Comparison of ENCODE assay signal across 32 mouse cellular contexts in the genomic region with DNA sequence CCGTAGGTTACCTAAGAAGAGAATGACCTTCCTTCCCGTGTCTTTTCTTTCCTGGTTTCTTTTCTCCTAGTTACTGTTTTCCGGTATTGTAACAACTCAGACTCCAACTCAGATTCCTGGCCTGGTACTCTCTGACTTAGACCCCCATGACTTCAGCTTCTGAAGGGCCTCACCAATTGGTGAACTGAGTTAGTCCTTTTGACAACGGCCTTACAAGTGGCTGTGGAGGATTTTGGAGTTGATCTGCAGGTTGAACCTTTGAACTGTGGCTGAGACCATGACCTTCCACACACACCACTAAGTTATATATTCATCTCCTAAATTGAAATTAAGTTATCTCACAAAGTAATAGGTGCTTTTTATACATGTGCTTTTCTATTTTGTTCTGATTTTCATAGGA. TPM values are rescaled to one million over a fixed set of nuclear protein-coding genes. Genes with fewer than 3 reads are reported as not detected.
"Had no signal": no experiment of that assay in that cellular context is flagged by ENCODE, and none has a peak within 500 bp of the region (broad histone marks: within the 10 kb centered on the region; RNA-seq: fewer than 3 reads in every experiment).

No protein-coding gene starts in this region.

- H3K36me3 ChIP-seq: embryonic facial prominence, embryonic 10.5 days; embryonic facial prominence, embryonic 12.5 days; embryonic facial prominence, embryonic 13.5 days; embryonic facial prominence, embryonic 15.5 days; forebrain, embryonic 10.5 days; forebrain, embryonic 12.5 days; forebrain, embryonic 15.5 days had no signal

- ATAC-seq: forebrain, embryonic 13.5 days; forebrain, embryonic 14.5 days; forebrain, embryonic 15.5 days; forebrain, postnatal 0 days had no signal

- H3K27ac ChIP-seq: embryonic facial prominence, embryonic 10.5 days; embryonic facial prominence, embryonic 12.5 days; embryonic facial prominence, embryonic 13.5 days; embryonic facial prominence, embryonic 15.5 days; forebrain, embryonic 10.5 days; forebrain, embryonic 12.5 days; forebrain, embryonic 13.5 days; forebrain, embryonic 15.5 days; gastrocnemius, adult 2 months; heart, adult 2 months had no signal

- H3K4me3 ChIP-seq: embryonic facial prominence, embryonic 10.5 days; embryonic facial prominence, embryonic 12.5 days; embryonic facial prominence, embryonic 13.5 days; embryonic facial prominence, embryonic 15.5 days; erythroblast, embryonic 14.5 days; forebrain, embryonic 10.5 days; forebrain, embryonic 12.5 days; forebrain, embryonic 13.5 days; forebrain, embryonic 15.5 days; gastrocnemius, adult 2 months; heart, adult 2 months had no signal

- H3K4me1 ChIP-seq: embryonic facial prominence, embryonic 10.5 days; embryonic facial prominence, embryonic 12.5 days; embryonic facial prominence, embryonic 13.5 days; embryonic facial prominence, embryonic 15.5 days; forebrain, embryonic 10.5 days; forebrain, embryonic 12.5 days; forebrain, embryonic 13.5 days; forebrain, embryonic 15.5 days had no signal

- DNase-seq: cerebellum, adult 2 months; cerebellum, adult 8-10 months; cerebellum, adult 9-10 months; cerebellum, adult 9-11 months; cerebellum, postnatal 10 days; cerebellum, postnatal 14 days; cerebellum, postnatal 25 days; cerebellum, postnatal 36 days; embryo, embryonic 11 days; forebrain, postnatal 0 days; gastrocnemius, adult 2 months; gastrocnemius, postnatal 10 days; gastrocnemius, postnatal 14 days; gastrocnemius, postnatal 25 days; gastrocnemius, postnatal 36 days; heart, adult 18-20 months; heart, adult 2 months had no signal

- H3K4me2 ChIP-seq: embryonic facial prominence, embryonic 12.5 days; embryonic facial prominence, embryonic 13.5 days; embryonic facial prominence, embryonic 15.5 days; forebrain, embryonic 12.5 days; forebrain, embryonic 13.5 days; forebrain, embryonic 15.5 days had no signal

- H3K9me3 ChIP-seq: embryonic facial prominence, embryonic 10.5 days; embryonic facial prominence, embryonic 12.5 days; embryonic facial prominence, embryonic 13.5 days; embryonic facial prominence, embryonic 15.5 days; forebrain, embryonic 10.5 days; forebrain, embryonic 12.5 days; forebrain, embryonic 13.5 days; forebrain, embryonic 15.5 days had no signal

- H3K9ac ChIP-seq: embryonic facial prominence, embryonic 12.5 days; embryonic facial prominence, embryonic 13.5 days; embryonic facial prominence, embryonic 15.5 days; forebrain, embryonic 12.5 days; forebrain, embryonic 13.5 days; forebrain, embryonic 15.5 days; forebrain, postnatal 0 days had no signal

- H3K27me3 ChIP-seq: embryonic facial prominence, embryonic 12.5 days; embryonic facial prominence, embryonic 13.5 days; embryonic facial prominence, embryonic 15.5 days; forebrain, embryonic 12.5 days; forebrain, embryonic 15.5 days had no signal

RNA-seq across cellular contexts. Expression of a gene that starts 11.2 kb away (rescaled TPM):
- polyA plus RNA-seq: cortical plate, adult 2 months; embryonic facial prominence, embryonic 10.5 days; embryonic facial prominence, embryonic 11.5 days; embryonic facial prominence, embryonic 12.5 days; embryonic facial prominence, embryonic 13.5 days; erythroblast, embryonic 14.5 days; forebrain, embryonic 10.5 days; forebrain, embryonic 13.5 days; forebrain, embryonic 14.5 days; forebrain, embryonic 15.5 days; forebrain, postnatal 0 days; gonadal fat pad, adult 2 months; heart, adult 2 months had no signal

RNA-seq across cellular contexts. Expression of a gene that starts 19.6 kb away (rescaled TPM):
- polyA plus RNA-seq: cerebellum, adult 2 months; cortical plate, adult 2 months; embryonic facial prominence, embryonic 10.5 days; embryonic facial prominence, embryonic 11.5 days; embryonic facial prominence, embryonic 12.5 days; embryonic facial prominence, embryonic 13.5 days; embryonic facial prominence, embryonic 14.5 days; erythroblast, embryonic 14.5 days; forebrain, embryonic 10.5 days; forebrain, embryonic 12.5 days; forebrain, embryonic 13.5 days; forebrain, embryonic 14.5 days; forebrain, embryonic 15.5 days; forebrain, postnatal 0 days; frontal cortex, adult 2 months; gonadal fat pad, adult 2 months; heart, adult 2 months had no signal

RNA-seq across cellular contexts. Expression of a gene that starts 21.6 kb away (rescaled TPM):
- polyA plus RNA-seq: cerebellum, adult 2 months; cortical plate, adult 2 months; embryonic facial prominence, embryonic 10.5 days; embryonic facial prominence, embryonic 11.5 days; embryonic facial prominence, embryonic 12.5 days; embryonic facial prominence, embryonic 13.5 days; embryonic facial prominence, embryonic 14.5 days; embryonic facial prominence, embryonic 15.5 days; erythroblast, embryonic 14.5 days; forebrain, embryonic 10.5 days; forebrain, embryonic 12.5 days; forebrain, embryonic 13.5 days; forebrain, embryonic 14.5 days; forebrain, embryonic 15.5 days; forebrain, postnatal 0 days; frontal cortex, adult 2 months; gonadal fat pad, adult 2 months; heart, adult 2 months had no signal

RNA-seq across cellular contexts. Expression of a gene that starts 29.5 kb away (rescaled TPM):
- polyA plus RNA-seq: erythroblast, embryonic 14.5 days had no signal

RNA-seq across cellular contexts. Expression of a gene that starts 33.9 kb away (rescaled TPM):
- polyA plus RNA-seq: embryonic facial prominence, embryonic 10.5 days; embryonic facial prominence, embryonic 11.5 days; embryonic facial prominence, embryonic 12.5 days; embryonic facial prominence, embryonic 13.5 days; erythroblast, embryonic 14.5 days; forebrain, embryonic 10.5 days; forebrain, embryonic 13.5 days; forebrain, embryonic 14.5 days; forebrain, embryonic 15.5 days; forebrain, postnatal 0 days had no signal
